Mouse (Mus musculus) heart, postnatal 0 days (tissue): ENCODE measurements around the gene Cux2.

Source experiments
- CTCF ChIP-seq: IDR thresholded peaks from 2 replicates; pipeline ENCODE4 v1.5.1; 2016; ENCODE audit warnings: antibody characterized with exemption, control low read depth, low read depth
- EP300 ChIP-seq: IDR thresholded peaks from 2 replicates; pipeline ENCODE4 v1.6.1; 2016; ENCODE audit warnings: antibody characterized with exemption, low read depth

DNA sequence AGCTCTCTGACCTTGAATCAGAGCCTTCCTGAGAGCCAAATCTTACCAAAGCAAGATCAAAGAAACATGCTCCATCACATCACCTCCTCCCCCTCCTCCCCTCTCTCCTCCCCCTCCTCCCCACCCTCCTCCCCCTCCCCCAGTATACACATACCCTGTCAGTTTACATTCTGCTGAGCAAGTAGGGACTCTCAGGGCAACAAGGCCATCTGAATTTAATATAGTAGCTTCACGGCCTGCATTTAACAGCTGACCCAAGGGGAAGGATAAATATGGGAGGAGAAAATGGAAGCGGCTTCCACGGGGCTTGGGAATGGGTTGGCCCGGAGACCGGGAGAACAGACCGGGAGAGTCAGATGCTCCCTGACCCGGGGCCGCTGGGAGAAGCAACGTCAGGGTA is 32.1 kb downstream of the Cux2 start:
- TF ChIP-seq CTCF, result no peak
- no peak for TF ChIP-seq EP300
